Mouse (Mus musculus) T-helper 2 cell (primary cell): ENCODE measurements around the gene Bola1.

Source experiments
- in situ Hi-C: fragments of 300-600 bp; cut with MboI, MseI; formaldehyde crosslinking; loops from one replicate; pipeline ENCODE4 v1.15.1; 2025; ENCODE audit warnings: high pct_unique_total_duplicates

Gene Bola1

DNA sequence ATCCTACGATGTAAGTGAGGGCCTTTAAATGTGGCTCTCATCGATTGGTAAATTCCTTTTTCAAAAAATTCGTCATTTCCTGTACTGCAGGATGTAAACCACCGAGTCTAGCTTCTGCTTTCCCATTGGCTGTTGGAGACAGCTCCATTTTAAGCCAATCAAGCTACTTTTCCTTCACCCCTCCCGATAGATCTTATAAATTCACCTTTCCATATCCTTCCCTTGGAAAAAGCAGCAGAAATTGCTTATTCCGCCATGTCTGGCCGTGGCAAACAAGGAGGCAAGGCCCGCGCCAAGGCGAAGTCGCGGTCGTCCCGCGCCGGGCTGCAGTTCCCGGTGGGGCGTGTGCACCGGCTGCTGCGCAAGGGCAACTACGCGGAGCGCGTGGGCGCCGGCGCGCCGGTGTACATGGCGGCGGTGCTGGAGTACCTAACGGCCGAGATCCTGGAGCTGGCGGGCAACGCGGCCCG is at the start of gene Bola1, which contains the start of gene Hist2h2ab:
Bola1 (minus strand) TSS at position 49 of the 470 bp plus-strand sequence.
Hist2h2ab (plus strand) TSS at position 205 of the 470 bp plus-strand sequence.
- in situ Hi-C loops, result loop anchor here (5.0 to 10.0 kb wide), 2 partner anchors 157 to 1205 kb away; partner anchors contain the start of gene Zfp687

DNA sequence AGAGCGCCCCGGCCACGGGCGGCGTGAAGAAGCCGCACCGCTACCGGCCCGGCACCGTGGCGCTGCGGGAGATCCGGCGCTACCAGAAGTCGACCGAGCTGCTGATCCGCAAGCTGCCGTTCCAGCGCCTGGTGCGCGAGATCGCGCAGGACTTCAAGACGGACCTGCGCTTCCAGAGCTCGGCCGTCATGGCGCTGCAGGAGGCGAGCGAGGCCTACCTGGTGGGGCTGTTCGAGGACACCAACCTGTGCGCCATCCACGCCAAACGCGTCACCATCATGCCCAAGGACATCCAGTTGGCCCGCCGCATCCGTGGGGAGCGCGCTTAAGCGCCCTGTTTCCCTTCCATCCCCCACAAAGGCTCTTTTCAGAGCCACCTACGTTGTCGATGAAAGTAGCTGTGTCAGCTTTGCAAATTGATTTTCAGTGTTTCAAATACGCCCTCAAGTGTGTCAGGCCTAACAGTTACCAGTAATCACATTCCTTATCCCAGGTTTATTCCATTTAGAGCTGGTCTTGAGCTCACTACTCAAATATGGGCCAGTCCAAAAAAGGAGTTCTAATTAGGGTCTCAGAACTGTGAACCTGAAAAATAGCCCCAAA is 49.4 kb upstream of the Bola1 start:
- in situ Hi-C loops, result loop anchor here (10.0 kb wide), 1 partner anchor 594 kb away; no protein-coding TSS in a partner anchor

DNA sequence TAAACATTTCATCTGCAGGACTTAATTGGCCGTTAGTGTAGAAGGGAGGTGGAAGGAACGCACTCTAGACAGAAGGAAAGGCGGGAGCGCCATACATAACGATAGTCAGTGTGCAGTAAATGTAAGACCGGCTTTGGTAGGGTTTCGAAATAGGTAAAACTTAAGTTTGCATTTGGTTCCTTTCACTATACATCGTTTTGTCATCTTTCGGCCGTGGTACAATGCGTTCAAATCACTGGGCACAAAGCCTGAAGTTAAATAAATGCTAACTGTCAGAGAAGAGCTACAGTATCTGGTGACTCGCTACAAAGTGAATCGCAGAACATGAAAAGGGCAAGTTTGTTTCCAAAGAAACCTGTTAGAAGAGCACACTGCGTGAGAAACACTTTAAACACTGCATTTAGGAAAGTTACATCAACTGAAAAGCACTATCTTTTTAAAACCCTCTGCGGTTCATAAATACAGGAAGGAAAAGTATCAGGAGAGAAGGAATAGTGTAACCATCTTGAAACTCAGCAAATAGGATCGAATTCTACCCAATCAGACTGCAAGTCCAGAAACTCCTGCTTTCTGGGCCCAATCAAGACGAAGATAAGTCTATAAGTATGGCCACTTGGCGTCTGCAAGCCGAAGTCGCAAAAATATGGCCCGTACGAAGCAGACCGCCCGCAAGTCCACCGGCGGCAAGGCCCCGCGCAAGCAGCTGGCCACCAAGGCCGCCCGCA is 48.7 kb upstream of the Bola1 start, which contains the start of gene Hist2h3b:
Hist2h3b (plus strand) TSS at position 604 of the 725 bp plus-strand sequence.
- in situ Hi-C loops, result loop anchor here (10.0 kb wide), 1 partner anchor 593 kb away; no protein-coding TSS in a partner anchor

DNA sequence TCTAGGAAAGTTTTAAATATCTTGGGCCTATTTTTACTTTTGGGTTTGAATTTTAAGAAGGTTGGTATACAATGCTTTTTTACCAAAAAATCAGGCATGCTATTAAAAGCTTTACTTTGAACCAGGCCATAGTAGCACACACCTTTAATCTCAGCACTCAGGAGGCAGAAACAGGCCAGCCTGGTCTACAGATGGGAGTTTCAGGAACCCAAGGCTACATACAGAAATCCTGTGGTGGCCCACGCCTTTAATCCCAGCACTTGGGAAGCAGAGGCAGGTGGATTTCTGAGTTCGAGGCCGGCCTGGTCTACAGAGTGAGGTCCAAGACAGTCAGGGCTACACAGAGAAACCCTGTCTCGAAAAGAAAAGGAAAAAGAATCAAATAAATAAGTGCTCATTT is 48.0 kb upstream of the Bola1 start:
- in situ Hi-C loops, result loop anchor here (10.0 kb wide), 1 partner anchor 593 kb away; no protein-coding TSS in a partner anchor

DNA sequence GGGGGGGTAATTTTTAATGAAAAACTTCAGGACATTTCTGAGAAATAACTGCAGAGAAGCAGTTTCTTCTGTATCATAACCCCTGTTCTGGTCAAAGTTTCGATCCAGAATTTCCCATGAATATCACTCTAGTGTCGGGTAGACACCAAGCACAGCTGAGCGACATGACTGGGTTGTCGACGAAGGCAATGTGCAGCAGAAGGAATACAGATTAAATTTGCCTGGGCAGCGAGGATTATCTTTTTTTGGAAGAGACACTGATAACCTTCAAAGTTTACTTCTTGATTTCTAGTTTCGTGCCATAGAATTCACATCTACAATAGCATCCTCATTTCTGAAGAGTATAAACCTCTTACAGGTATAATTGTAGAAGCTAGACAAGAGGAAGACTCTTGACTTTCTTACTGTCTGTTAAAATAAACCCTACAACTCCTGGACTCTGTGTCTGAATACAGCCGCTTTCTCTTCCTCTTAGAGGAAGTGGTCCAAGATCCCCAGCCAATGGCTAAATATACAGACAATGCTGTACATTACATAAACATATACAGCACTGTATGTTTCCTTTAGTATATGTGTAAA is 46.7 kb upstream of the Bola1 start:
- in situ Hi-C loops, result loop anchor here (10.0 kb wide), 1 partner anchor 591 kb away; no protein-coding TSS in a partner anchor

DNA sequence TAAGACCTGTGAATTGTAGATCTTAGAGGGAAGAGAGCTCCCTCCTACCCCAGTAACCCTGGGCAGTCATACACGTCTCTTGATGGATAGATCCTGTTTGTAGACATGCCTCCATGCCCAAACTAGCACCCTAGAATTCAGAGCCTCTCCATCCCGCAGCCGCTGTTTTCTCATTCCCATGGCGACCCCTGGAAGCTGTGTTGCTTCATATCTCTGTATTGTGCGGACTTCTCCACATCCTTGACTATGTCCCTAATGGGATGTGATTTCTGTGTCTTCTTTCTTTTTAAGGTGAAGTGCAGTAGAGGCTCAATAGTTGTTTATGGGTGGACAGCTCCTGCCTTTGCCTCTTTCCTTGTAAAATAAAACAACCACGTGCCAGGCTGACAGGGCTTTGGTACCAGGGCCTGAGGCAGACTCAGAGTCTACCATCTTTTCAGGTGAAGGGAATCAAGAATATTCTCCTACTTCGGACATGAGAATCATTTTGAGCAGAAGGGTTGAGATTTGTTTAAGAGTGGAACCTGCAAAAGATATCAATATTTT is 45.0 kb upstream of the Bola1 start:
- in situ Hi-C loops, result loop anchor here (10.0 kb wide), 1 partner anchor 590 kb away; no protein-coding TSS in a partner anchor

DNA sequence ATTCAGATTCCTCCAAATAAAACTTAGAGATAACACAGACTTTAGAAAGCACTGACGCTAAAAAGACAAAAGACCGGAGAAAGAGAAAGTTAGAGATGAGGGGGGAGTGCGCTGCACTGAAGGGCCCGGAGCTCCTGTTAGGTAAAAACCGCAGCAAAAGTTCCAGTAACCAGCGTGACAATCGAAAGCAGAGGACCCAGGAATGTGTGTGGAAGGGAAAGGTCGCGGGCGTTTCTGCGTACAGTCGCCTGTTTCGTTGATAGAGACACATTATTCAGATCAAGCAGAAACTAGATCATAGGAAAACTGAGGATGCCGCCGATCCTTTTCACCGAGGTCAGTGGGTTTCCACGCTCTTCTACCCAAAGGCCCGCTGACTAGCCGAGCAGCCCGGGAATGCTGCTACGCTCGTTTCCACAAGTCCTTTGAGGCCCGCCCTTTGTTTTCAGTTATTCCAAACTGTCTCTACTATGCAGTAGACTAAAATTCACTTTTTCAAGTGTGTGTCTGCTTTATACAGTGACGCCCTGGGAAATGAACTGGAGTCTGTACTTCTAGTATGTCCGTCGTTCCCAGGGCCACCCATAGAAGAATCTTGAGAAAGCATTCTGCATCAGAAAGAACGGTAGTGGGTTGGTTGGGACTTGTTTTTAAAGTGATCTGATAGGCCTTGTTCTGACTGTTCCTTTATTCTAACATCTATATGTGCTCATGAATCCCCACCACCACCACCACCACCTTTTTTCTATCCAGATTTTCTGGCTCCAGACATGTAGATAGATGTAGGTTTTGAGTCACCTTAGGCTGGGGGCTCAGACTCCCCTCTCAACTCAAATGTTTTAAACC is 44.3 kb upstream of the Bola1 start:
- in situ Hi-C loops, result loop anchor here (10.0 kb wide), 1 partner anchor 589 kb away; no protein-coding TSS in a partner anchor

DNA sequence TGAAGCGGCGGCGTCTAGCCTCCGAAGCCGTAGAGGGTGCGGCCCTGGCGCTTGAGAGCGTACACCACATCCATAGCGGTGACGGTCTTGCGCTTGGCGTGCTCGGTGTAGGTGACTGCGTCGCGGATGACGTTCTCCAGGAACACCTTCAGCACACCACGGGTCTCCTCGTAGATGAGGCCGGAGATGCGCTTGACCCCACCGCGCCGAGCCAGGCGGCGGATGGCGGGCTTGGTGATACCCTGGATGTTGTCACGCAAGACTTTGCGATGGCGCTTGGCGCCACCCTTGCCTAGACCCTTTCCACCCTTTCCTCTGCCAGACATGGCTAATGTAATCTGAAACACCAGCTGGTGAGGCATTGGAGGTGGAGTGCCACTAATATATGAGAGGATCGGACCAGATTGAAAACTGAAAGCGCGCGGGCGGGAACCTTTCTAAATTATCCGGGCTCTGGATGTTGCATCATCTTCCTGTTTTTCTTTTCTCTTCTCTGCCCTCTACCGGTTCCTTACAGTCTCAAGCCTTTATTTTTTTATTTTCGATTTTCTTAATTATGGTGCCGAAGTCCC is 43.6 kb upstream of the Bola1 start, which contains the start of gene Hist2h4:
Hist2h4 (minus strand) TSS at position 333 of the 572 bp plus-strand sequence.
- in situ Hi-C loops, result loop anchor here (10.0 kb wide), 1 partner anchor 588 kb away; no protein-coding TSS in a partner anchor

DNA sequence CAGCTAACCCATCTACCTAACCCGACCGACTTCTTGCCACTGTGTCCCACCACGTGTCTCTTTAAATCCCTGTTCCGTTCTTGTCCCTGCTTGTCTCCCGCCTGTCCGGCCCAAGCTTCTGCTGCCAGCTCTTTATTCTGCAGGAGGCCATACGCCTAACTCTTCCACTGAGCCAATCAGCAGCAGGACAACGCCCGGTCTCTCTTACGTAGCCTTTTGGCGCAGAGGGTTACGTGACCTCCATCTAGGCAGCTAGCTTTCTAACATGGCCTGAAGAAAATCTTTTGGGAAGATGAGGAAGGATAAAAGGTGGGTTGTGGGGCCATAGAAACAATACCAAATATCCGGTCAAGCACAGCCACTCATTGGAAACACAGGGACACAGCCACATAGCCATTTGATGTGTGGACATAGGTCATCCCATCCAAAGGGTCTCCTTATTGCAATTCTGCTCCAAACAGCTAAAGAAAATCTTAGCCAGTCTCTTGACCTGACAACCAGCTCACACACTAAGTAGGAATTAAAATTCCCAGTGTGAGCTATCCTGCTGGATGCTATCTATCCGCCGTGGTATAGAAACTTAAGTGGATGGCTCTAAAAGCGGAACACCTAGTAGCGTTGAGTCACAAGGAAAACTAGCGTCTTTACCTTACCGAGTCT is 42.8 kb upstream of the Bola1 start:
- in situ Hi-C loops, result loop anchor here (10.0 kb wide), 1 partner anchor 588 kb away; no protein-coding TSS in a partner anchor

DNA sequence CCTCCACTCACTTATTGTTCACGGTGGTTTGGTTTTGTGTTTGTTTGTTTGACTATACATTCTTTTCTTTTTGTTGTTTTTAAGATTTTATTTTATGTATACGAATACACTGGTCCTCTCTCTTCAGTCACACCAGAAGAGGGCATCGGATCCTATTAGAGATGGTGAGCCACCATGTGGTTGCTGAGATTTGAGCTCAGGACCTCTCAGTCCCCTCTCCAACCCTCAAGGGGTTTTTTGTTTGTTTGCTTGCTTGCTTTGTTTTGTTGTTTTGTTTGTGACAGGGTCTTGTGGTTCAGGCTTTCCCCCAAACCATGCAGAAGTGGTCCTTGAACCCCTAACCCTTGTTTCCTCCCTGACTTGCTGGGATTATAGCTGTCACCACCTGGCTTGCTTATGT is 42.1 kb upstream of the Bola1 start:
- in situ Hi-C loops, result loop anchor here (10.0 kb wide), 1 partner anchor 587 kb away; no protein-coding TSS in a partner anchor

DNA sequence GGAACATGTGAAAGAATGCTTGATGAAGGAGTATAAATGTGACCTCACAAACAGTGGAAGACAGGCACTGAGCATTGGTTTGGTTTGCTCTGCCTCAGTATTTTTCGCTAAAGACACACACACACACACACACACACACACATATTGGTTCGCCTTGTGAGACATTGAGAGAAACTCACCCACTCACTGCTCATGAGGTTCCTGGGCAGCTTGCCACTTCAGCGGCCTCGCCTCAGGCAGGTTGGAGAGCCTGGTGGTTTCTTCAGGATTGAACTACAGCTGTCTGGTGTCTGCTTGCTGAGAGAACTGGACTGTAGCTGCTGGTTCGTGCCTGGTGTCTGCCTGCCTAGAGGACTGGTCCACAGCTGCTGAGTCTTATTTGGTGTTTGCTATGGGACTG is 40.7 kb upstream of the Bola1 start:
- in situ Hi-C loops, result loop anchor here (10.0 kb wide), 1 partner anchor 585 kb away; no protein-coding TSS in a partner anchor

DNA sequence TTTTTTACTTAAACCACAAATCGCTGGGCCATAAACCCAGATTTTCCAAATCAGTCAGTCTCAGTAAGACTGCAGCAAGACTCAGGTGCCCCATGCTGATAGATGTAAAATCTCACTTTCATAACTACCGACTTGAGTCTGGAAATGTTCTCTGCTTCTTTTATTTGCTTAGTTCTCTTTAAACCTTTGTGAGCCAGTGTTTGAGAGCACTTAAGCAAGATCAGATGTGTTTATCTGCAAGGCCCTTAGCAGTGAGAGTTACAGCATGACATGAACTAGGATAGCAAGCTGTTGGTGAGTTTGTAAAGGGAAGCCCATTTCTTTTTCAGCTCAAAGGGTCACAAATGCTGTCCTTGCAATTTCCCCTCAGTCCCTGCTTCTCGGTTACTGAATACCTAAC is 37.7 kb upstream of the Bola1 start:
- in situ Hi-C loops, result no loop called here

DNA sequence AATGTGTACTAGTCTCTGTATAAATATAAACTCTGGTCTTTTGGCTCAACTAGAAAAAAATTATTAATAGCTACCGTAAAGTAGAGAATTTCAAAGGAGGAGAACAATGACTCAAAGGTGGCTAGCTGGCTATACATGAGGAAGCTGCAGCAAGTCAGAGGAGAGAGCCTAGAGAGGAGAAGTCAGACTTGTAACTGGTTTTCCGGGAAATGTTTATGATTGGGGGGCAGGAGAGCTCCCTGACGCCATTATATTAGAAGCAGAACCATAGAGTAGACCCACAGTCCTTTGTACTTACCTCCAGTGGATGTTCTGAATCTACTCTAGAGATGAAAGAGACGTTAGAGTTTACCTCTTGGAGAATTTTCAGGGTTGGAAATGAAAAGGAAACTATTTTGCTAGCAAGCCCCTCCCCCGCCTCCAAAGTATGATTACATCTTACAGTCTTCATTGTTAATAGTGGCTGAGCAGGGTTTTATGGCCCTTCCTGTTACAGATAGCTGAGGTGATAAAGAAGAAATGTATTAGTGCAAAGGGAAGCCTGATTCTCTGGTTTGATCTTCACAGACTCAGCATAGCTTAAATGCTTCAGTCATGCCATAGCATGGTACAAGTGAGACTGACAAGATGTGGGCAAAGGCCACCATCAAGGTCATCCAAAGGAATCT is 36.6 kb upstream of the Bola1 start:
- in situ Hi-C loops, result no loop called here

DNA sequence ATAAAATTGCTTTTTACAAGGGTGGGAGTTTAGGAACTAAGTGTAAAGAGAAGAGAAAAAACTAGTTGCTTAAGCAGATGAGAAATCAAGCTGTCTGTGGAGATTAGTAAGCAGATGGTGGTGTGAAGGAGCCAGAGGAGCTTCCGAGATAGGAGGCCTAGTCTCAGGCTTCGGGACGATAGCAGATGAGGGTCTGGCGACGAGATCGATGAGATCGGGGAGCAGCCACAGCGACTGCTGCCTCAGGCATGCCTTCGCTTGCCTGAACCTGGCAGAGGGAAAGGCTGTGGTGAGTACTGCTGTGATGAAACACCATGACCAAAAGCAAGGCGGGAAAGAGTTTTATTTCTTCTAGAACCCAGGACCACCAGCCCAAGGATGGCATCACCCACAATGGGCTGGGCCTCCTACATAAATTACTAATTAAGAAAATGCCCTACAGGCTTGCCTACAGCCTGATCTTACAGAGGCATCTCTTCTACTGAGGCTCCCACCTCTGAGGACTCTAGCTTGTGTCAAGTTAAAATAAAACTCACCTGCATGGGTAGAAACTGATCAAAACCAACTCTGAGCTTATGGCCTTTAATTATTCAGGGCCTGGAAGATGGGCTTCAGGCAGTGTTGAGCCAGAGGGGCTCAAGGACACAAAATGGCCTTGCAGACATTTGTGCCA is 35.3 kb upstream of the Bola1 start:
- in situ Hi-C loops, result no loop called here

DNA sequence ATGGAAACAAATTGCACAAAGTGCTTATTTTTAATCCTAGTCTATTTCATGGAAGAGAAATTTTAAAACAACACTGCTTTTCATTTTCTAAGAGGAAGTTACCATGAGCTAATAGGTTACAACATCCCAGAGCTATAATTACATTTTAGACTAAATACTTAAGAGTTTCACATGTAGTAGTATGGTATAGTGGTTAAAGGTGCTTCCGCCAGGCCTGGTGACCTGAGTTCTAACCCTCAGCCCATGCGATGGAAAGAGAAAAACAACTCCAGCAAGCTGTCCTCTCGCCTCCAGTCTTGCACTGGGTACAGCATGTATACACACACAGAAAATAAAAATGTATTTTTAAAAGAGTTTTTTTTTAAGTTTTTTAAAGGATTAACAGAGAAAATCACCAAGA is 32.3 kb upstream of the Bola1 start:
- in situ Hi-C loops, result no loop called here

DNA sequence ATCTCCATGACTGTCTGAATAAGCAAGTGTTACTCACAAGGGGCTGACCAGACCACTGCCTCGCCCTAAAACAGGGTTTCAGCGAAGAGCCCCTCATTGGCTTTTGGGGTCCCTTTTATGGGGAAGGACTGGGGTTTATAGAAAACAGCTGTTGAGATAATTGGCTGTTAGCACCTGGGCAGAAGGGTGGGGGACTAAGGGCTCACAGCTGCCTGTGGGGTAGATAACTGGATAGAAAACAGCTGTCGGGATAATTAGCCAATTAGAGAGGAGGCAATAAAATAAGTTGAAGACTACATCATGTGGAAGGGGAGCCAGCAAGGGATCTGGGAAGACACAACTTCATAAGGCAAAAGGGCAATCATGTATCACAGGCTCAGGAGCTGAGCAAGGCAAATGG is 31.4 kb upstream of the Bola1 start:
- in situ Hi-C loops, result no loop called here

DNA sequence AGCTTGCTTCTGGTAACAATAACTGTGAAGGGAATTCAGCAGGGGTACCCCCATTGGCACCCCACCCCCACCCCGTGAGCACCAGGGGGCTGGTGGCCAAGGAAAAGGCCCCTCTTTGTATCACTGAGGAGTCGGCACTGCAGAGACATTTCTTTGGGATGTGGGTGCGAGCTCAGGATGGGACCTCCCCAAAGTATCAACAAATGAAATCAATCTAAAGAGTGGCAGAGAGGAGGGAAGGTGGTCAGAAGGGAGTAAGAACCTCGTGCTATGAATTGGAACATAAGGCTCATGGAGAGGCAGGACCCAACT is 29.5 kb upstream of the Bola1 start:
- in situ Hi-C loops, result no loop called here

DNA sequence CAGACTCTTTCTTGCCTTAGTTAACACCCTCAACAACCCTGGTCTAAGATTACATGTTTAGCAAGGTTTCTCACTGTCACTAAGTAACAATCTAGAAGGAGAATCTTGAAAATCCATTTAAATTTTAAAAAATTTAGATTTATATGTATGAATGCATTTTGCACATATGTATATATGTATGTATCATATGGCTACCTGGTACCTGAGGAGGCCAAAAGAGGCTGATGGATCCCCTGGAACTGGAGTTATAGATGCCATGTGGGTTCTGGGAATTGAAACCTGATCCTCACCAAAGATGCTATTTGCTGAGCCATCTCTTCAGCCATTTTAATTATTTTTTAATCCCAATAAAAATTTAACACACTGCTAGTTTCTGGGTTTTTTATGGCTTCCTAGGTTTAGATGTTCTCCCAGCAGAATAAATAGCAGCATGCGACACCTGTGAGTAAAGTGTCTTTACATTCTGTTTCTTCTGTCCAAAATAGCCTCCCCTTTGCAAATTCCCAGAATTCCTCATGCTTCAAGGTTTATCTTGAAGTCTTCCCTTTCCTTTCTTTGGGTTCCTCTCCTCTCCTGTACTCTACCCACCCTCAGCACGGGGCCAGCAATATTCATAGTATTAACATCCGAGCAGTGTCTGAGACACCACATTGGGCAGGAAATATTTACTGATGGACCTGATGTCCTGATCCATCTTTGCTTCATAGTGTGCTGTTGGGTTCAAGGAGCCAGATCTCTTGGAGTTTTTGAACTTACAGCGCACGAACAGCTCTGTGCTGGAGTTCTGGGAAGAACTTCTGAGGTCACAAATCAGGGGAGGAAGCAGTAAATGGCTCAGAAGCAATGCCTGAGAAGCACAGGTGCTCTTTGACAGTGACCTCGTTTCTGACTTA is 28.9 kb upstream of the Bola1 start:
- in situ Hi-C loops, result no loop called here
